Mouse (Mus musculus): ENCODE results near the gene Ccdc182.

The Ccdc182 gene

GRCm38 (mm10) chr11:88293631-88294393 lies at the start of gene Ccdc182:
Gene Ccdc182, plus strand, starts transcription at chr11:88294058.
- no peak for DNase-seq (ENCODE audit: low spot score in 2 of 2)

- DNase-seq (ENCODE audit: low spot score in 2 of 2), result no peak
These were observed 48.2 kb upstream of the Ccdc182 start for GRCm38 (mm10) chr11:88245581-88246170.

- no peak for DNase-seq (ENCODE audit: low spot score in 2 of 2)
These were observed 45.2 kb upstream of the Ccdc182 start for GRCm38 (mm10) chr11:88248636-88249035.

GRCm38 (mm10) chr11:88250568-88250967 lies 43.3 kb upstream of the Ccdc182 start:
- DNase-seq (ENCODE audit: low spot score in 2 of 2), result no peak

GRCm38 (mm10) chr11:88251295-88251694 lies 42.6 kb upstream of the Ccdc182 start:
- no peak for DNase-seq (ENCODE audit: low spot score in 2 of 2)

- peak; percentile 69 to 80 for DNase-seq (ENCODE audit: low spot score in 2 of 2)
These were observed 41.7 kb upstream of the Ccdc182 start for GRCm38 (mm10) chr11:88251972-88252766.

- no peak for DNase-seq (ENCODE audit: low spot score in 2 of 2)
These were observed 40.9 kb upstream of the Ccdc182 start for GRCm38 (mm10) chr11:88252767-88253513.

- DNase-seq (ENCODE audit: low spot score in 2 of 2), result no peak
These were observed 40.2 kb upstream of the Ccdc182 start for GRCm38 (mm10) chr11:88253514-88254167.

GRCm38 (mm10) chr11:88257700-88258099 lies 36.2 kb upstream of the Ccdc182 start:
- DNase-seq (ENCODE audit: low spot score in 2 of 2), result no peak

GRCm38 (mm10) chr11:88258212-88258611 lies 35.6 kb upstream of the Ccdc182 start:
- DNase-seq (ENCODE audit: low spot score in 2 of 2), result no peak

- no peak for DNase-seq (ENCODE audit: low spot score in 2 of 2)
These were observed 33.4 kb upstream of the Ccdc182 start for GRCm38 (mm10) chr11:88260463-88260862.

GRCm38 (mm10) chr11:88264889-88265288 lies 29.0 kb upstream of the Ccdc182 start:
- DNase-seq (ENCODE audit: low spot score in 2 of 2), result no peak

GRCm38 (mm10) chr11:88266311-88266710 lies 27.5 kb upstream of the Ccdc182 start:
- DNase-seq (ENCODE audit: low spot score in 2 of 2), result no peak

- DNase-seq (ENCODE audit: low spot score in 2 of 2), result no peak
These were observed 22.0 kb upstream of the Ccdc182 start for GRCm38 (mm10) chr11:88271870-88272269.

GRCm38 (mm10) chr11:88274111-88274879 lies 19.6 kb upstream of the Ccdc182 start:
- DNase-seq (ENCODE audit: low spot score in 2 of 2), result no peak

- no peak for DNase-seq (ENCODE audit: low spot score in 2 of 2)
These were observed 18.9 kb upstream of the Ccdc182 start for GRCm38 (mm10) chr11:88274901-88275498.

GRCm38 (mm10) chr11:88275949-88276348 lies 17.9 kb upstream of the Ccdc182 start:
- DNase-seq (ENCODE audit: low spot score in 2 of 2), result no peak

- no peak for DNase-seq (ENCODE audit: low spot score in 2 of 2)
These were observed 17.1 kb upstream of the Ccdc182 start for GRCm38 (mm10) chr11:88276534-88277308.

GRCm38 (mm10) chr11:88279006-88279405 lies 14.9 kb upstream of the Ccdc182 start:
- DNase-seq (ENCODE audit: low spot score in 2 of 2), result no peak
